Mouse (Mus musculus) myocyte (in vitro differentiated cells): ENCODE measurements around the gene Olfr390. TPM values are rescaled to one million over a fixed set of nuclear protein-coding genes. Genes with fewer than 3 reads are reported as not detected.

Experiments used
- H3K27me3 ChIP-seq: one replicate; pipeline ENCODE4 v1.6.1; 2011; ENCODE audit not compliant: control insufficient read depth, insufficient read depth, insufficient read length
- H3K36me3 ChIP-seq: one replicate; pipeline ENCODE4 v1.6.1; 2011; ENCODE audit not compliant: control insufficient read depth, insufficient read depth
- H3K4me2 ChIP-seq: one replicate; pipeline ENCODE4 v1.6.1; 2011; ENCODE audit warnings: low read depth, control low read depth
- H3K4me3 ChIP-seq: one replicate; pipeline ENCODE4 v1.5.1; 2011; ENCODE audit warnings: mild to moderate bottlenecking, control low read depth, moderate library complexity
- H3K79me2 ChIP-seq: one replicate; pipeline ENCODE4 v1.6.1; 2011; ENCODE audit not compliant: control insufficient read depth, insufficient read depth
- H3ac ChIP-seq: one replicate; pipeline ENCODE4 v1.6.1; 2011; ENCODE audit not compliant: control insufficient read depth, insufficient read length
- CEBPB ChIP-seq: IDR thresholded peaks from 2 replicates; pipeline ENCODE4 v1.6.1; 2011; ENCODE audit warnings: mild to moderate bottlenecking, moderate library complexity; ENCODE audit not compliant: poor library complexity, insufficient read depth, severe bottlenecking
- E2F4 ChIP-seq: IDR thresholded peaks from one replicate; pipeline ENCODE4 v1.6.1; 2011; ENCODE audit warnings: mild to moderate bottlenecking, control low read depth, moderate library complexity; ENCODE audit not compliant: insufficient read depth
- MAX ChIP-seq: IDR thresholded peaks from one replicate; pipeline ENCODE4 v1.6.1; 2011; ENCODE audit warnings: low read depth, mild to moderate bottlenecking, control low read depth
- MYOD1 ChIP-seq, 3 experiments: IDR thresholded peaks; one replicate each; pipeline ENCODE4 v1.6.1; 2011; ENCODE audit warnings: control low read depth in 2 of 3, low read depth in 2 of 3, mild to moderate bottlenecking in 2 of 3, moderate library complexity in 1 of 3; ENCODE audit not compliant: insufficient read length in 2 of 3, control insufficient read depth in 1 of 3
- MYOG ChIP-seq, 3 experiments: IDR thresholded peaks; one replicate each; pipeline ENCODE4 v1.6.1; 2011; ENCODE audit warnings: control low read depth in 2 of 3, low read depth in 2 of 3, mild to moderate bottlenecking in 2 of 3; ENCODE audit not compliant: insufficient read length in 2 of 3, control insufficient read depth in 1 of 3, insufficient read depth in 1 of 3
- POLR2A ChIP-seq: IDR thresholded peaks from one replicate; pipeline ENCODE4 v1.6.1; 2011; ENCODE audit warnings: low read depth, mild to moderate bottlenecking, control low read depth, moderate library complexity; ENCODE audit not compliant: insufficient read length
- POLR2AphosphoS2 ChIP-seq: IDR thresholded peaks from one replicate; pipeline ENCODE4 v1.6.1; 2011; ENCODE audit warnings: low read depth, control low read depth; ENCODE audit not compliant: insufficient read length
- REST ChIP-seq: IDR thresholded peaks from one replicate; pipeline ENCODE4 v1.6.1; 2011; ENCODE audit warnings: mild to moderate bottlenecking, control low read depth, moderate library complexity; ENCODE audit not compliant: insufficient read depth, insufficient read length
- SRF ChIP-seq: IDR thresholded peaks from one replicate; pipeline ENCODE4 v1.6.1; 2011; ENCODE audit warnings: low read depth; ENCODE audit not compliant: control insufficient read depth, insufficient read length
- TCF12 ChIP-seq: IDR thresholded peaks from one replicate; pipeline ENCODE4 v1.6.1; 2011; ENCODE audit warnings: mild to moderate bottlenecking, control low read depth; ENCODE audit not compliant: poor library complexity, insufficient read depth, severe bottlenecking
- TCF3 ChIP-seq: IDR thresholded peaks from one replicate; pipeline ENCODE4 v1.6.1; 2011; ENCODE audit warnings: low read depth, control low read depth; ENCODE audit not compliant: insufficient read length
- USF1 ChIP-seq: IDR thresholded peaks from one replicate; pipeline ENCODE4 v1.6.1; 2011; ENCODE audit warnings: low read depth, mild to moderate bottlenecking, control low read depth, moderate library complexity
- polyA plus RNA-seq: library from polyadenylated mRNA; unstranded; fragments of >200 nt; fragmentation: generic; extraction: Trizol; gene quantifications from one replicate; pipeline ENCODE4 v1.2.1, GENCODE M21; 2012; ENCODE audit warnings: missing spikeins

Olfr390 gene
- not detected for polyA plus RNA-seq

- Histone ChIP-seq H3K36me3 (no peaks in the 10 kb centered on the region), H3K27me3 (no peaks in the 10 kb centered on the region), H3K79me2 (no peaks in the 10 kb centered on the region), H3ac (no peak within 1 kb of the TSS), H3K4me2 (no peak within 1 kb of the TSS), H3K4me3 (no peak within 1 kb of the TSS)
- TF ChIP-seq E2F4 (no peak), MYOG (IDR thresholded peaks at IDR 0.05; ENCODE audit: control insufficient read depth in 1 of 3, insufficient read depth in 1 of 3, insufficient read length in 2 of 3, low read depth in 2 of 3) (no peak), SRF (no peak), MAX (no peak), TCF3 (no peak), USF1 (no peak), MYOD1 (IDR thresholded peaks at IDR 0.05; ENCODE audit: control insufficient read depth in 1 of 3, insufficient read length in 2 of 3, low read depth in 2 of 3) (no peak), CEBPB (no peak), POLR2A (no peak), POLR2AphosphoS2 (no peak), TCF12 (no peak), REST (no peak)
Measured at GRCm38 (mm10) chr11:73782664-73783063, at the start of gene Olfr390. TSS of gene Olfr390 (plus strand) at chr11:73782964.

GRCm38 (mm10) chr11:73759115-73759514, 23.6 kb upstream of the Olfr390 start:
- no peaks in the 10 kb centered on the region for H3K79me2 ChIP-seq
- H3K4me2 ChIP-seq, result no peak overlapping the region
- no peaks in the 10 kb centered on the region for H3K36me3 ChIP-seq
- H3ac ChIP-seq, result no peak overlapping the region
- no peak overlapping the region for H3K4me3 ChIP-seq
- H3K27me3 ChIP-seq, result no peaks in the 10 kb centered on the region
- TF ChIP-seq TCF12, result no peak

- H3ac ChIP-seq, result no peak within 1 kb of the TSS
- H3K4me3 ChIP-seq, result no peak within 1 kb of the TSS
- no peaks in the 10 kb centered on the region for H3K27me3 ChIP-seq
- no peaks in the 10 kb centered on the region for H3K36me3 ChIP-seq
- TF ChIP-seq MYOD1 (IDR thresholded peaks at IDR 0.05; ENCODE audit: control insufficient read depth in 1 of 3, insufficient read length in 2 of 3, low read depth in 2 of 3), result no peak
- no peak for TF ChIP-seq CEBPB
- TF ChIP-seq MAX, result no peak
- TF ChIP-seq MYOG (IDR thresholded peaks at IDR 0.05; ENCODE audit: control insufficient read depth in 1 of 3, insufficient read depth in 1 of 3, insufficient read length in 2 of 3, low read depth in 2 of 3), result no peak
- no peak for TF ChIP-seq TCF12
- TF ChIP-seq USF1, result no peak
- TF ChIP-seq E2F4, result no peak
- no peak for TF ChIP-seq POLR2AphosphoS2
- TF ChIP-seq TCF3, result no peak
- TF ChIP-seq POLR2A, result no peak
- TF ChIP-seq REST, result no peak
- no peak for TF ChIP-seq SRF
- no peak within 1 kb of the TSS for H3K4me2 ChIP-seq
- no peaks in the 10 kb centered on the region for H3K79me2 ChIP-seq
Measured at GRCm38 (mm10) chr11:73780613-73781012, 2.2 kb upstream of the Olfr390 start, which contains the start of gene Olfr389. TSS of gene Olfr389 (minus strand) at chr11:73780713.

GRCm38 (mm10) chr11:73802952-73803351, 20.2 kb downstream of the Olfr390 start, which contains the start of gene Olfr391-ps:
TSS of gene Olfr391-ps (minus strand) at chr11:73803052.
- H3ac ChIP-seq, result no peak within 1 kb of the TSS
- no peaks in the 10 kb centered on the region for H3K36me3 ChIP-seq
- no peaks in the 10 kb centered on the region for H3K79me2 ChIP-seq
- H3K4me2 ChIP-seq, result no peak within 1 kb of the TSS
- H3K4me3 ChIP-seq, result no peak within 1 kb of the TSS
- H3K27me3 ChIP-seq, result no peaks in the 10 kb centered on the region
- TF ChIP-seq TCF3, result no peak
- no peak for TF ChIP-seq MYOD1 (IDR thresholded peaks at IDR 0.05; ENCODE audit: control insufficient read depth in 1 of 3, insufficient read length in 2 of 3, low read depth in 2 of 3)
- TF ChIP-seq POLR2AphosphoS2, result no peak
- TF ChIP-seq USF1, result no peak
- TF ChIP-seq TCF12, result no peak
- TF ChIP-seq REST, result no peak
- no peak for TF ChIP-seq MYOG (IDR thresholded peaks at IDR 0.05; ENCODE audit: control insufficient read depth in 1 of 3, insufficient read depth in 1 of 3, insufficient read length in 2 of 3, low read depth in 2 of 3)
- TF ChIP-seq CEBPB, result no peak
- TF ChIP-seq SRF, result no peak
- TF ChIP-seq POLR2A, result no peak
- no peak for TF ChIP-seq MAX
- TF ChIP-seq E2F4, result no peak

GRCm38 (mm10) chr11:73816949-73817348, 34.2 kb downstream of the Olfr390 start, which contains the start of gene Olfr392:
TSS of gene Olfr392 (minus strand) at chr11:73817049.
- H3K4me2 ChIP-seq, result no peak within 1 kb of the TSS
- H3K27me3 ChIP-seq, result no peaks in the 10 kb centered on the region
- no peak for TF ChIP-seq MAX
- TF ChIP-seq POLR2AphosphoS2, result no peak
- no peak for TF ChIP-seq CEBPB
- no peak for TF ChIP-seq MYOG (IDR thresholded peaks at IDR 0.05; ENCODE audit: control insufficient read depth in 1 of 3, insufficient read depth in 1 of 3, insufficient read length in 2 of 3, low read depth in 2 of 3)
- no peak for TF ChIP-seq TCF3
- TF ChIP-seq E2F4, result no peak
- no peak for TF ChIP-seq TCF12
- TF ChIP-seq REST, result no peak
- no peak within 1 kb of the TSS for H3ac ChIP-seq
- H3K4me3 ChIP-seq, result no peak within 1 kb of the TSS
- H3K79me2 ChIP-seq, result no peaks in the 10 kb centered on the region
- H3K36me3 ChIP-seq, result no peaks in the 10 kb centered on the region

Other genes starting within 250 kb of the Olfr390 start
- gene Olfr385, start 190.0 kb upstream of the Olfr390 start, polyA plus RNA-seq, result not detected
- gene Olfr384, start 184.4 kb upstream of the Olfr390 start, polyA plus RNA-seq, result not detected
- gene Zfp735, start 94.2 kb upstream of the Olfr390 start, polyA plus RNA-seq, result not detected
- not detected for gene Olfr389, start 2.3 kb upstream of the Olfr390 start, polyA plus RNA-seq
- gene Olfr391-ps, start 20.1 kb downstream of the Olfr390 start, polyA plus RNA-seq, result not detected
- gene Olfr392, start 34.1 kb downstream of the Olfr390 start, polyA plus RNA-seq, result not detected
- not detected for gene Olfr393, start 68.5 kb downstream of the Olfr390 start, polyA plus RNA-seq
- gene Olfr394, start 107.8 kb downstream of the Olfr390 start, polyA plus RNA-seq, result not detected
- gene Olfr395, start 126.3 kb downstream of the Olfr390 start, polyA plus RNA-seq, result not detected
- gene Olfr23, start 153.7 kb downstream of the Olfr390 start, polyA plus RNA-seq, result not detected
- not detected for gene Olfr397, start 177.9 kb downstream of the Olfr390 start, polyA plus RNA-seq
- not detected for gene Olfr398, start 207.4 kb downstream of the Olfr390 start, polyA plus RNA-seq